Mouse (Mus musculus) yolk sac, embryonic 10.5 days (tissue): ENCODE measurements around the gene Mmrn2.
A peak's percentile ranks its signal among the peaks of the same experiment; 100 is the strongest.
"Not testable (repeated sequence)": the region's sequence is repeated elsewhere in the genome, so short reads cannot be mapped to it uniquely, and the experiment has no call there.

ENCODE experiments used
- DNase-seq: peaks from one replicate; pipeline ENCODE4 v3.0.0-alpha.2; 2017; ENCODE audit warnings: low spot score

Gene Mmrn2

DNA sequence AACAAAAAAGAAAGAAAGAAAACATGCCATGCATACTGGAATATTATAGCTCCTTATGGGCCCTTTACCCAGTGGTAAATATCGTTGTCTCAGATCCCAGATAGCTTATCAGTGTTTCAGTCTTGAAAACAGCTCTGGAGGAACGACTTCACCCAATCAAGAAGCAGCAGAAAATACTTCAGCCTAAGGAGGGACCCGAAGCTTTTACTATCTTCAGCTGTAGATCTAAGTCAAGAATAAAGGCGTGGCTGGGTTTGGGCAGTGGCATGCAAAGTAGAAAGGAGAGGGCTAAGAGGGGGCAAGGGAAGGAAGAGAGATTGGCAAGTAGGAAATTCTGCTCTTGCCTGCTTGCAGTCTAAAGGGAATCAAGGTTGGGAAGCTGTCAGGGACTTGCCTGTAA, 13.1 kb upstream of the Mmrn2 start:
- no peak for DNase-seq

DNA sequence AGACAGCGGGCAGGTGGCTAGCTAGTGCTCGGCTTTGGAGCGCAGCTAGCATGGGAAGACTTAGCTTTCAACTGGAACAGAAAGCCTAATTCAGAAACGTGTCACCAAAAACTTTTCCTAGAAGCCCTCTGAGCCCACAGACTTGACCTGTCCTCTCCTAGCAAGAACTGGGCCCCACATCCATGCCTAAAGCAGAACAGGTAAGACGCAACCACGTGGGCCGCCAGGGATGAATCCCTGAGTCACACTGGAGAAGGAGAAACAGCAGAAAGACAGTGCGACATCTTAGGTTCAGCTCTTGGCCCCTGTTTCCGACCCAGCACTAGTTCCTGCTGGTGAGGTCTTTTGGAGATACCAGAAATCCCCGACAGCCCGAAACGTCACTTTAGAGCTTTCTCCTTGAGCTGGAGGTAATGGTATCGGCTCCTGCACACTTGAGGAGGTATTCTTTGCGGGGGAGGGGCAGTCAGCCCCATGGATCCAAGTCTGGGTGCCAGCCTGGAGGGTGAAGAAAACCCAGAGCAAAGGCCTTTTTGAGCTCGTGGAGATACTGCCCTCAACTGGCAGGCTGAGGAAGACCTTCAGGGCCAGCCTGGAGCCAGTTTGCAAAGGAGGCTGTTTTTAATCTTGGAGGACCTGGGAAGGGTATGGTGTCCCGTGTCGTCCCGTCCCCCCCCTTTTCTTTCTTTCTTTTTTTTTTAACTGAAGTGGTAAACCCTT, 12.4 kb upstream of the Mmrn2 start:
- DNase-seq, result peak; percentile 53

DNA sequence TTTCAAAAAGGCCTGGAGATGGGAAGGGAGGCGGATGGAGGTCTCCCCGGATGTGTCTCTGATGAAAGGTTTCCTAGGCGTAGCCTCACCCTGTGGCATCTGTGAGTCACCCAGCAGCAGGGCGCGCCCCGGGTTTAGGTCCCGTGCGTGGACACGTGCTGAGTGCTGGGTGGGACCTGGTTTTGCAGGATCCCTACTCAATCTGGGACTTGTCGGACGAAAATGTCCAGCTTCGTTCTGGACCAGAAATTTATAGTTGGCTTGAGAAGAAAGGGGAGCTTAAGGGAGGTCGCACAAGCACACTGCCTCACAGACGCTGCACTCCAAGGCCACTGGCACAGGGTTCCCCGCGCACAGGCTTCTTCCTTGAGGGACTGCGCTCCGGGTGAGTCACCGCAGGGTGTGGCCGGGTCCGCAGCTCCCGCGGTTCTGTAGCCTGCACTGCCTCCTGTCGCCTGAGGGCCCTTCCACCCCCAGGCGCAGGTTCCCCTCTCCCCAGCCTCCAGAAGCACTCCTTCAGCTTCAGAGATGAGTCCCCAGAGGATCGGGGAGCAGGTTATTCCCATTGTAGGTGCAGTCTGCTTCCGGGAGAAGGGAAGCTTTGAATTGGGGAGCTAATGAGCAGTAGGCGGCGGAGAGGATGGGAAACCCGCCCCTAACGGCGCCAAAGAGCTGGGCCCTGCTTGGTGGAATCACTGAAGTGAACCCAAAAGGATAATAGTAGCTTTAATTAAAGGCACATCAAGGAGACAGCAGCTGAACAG, 11.6 kb upstream of the Mmrn2 start:
- DNase-seq, result peak; percentile 26

DNA sequence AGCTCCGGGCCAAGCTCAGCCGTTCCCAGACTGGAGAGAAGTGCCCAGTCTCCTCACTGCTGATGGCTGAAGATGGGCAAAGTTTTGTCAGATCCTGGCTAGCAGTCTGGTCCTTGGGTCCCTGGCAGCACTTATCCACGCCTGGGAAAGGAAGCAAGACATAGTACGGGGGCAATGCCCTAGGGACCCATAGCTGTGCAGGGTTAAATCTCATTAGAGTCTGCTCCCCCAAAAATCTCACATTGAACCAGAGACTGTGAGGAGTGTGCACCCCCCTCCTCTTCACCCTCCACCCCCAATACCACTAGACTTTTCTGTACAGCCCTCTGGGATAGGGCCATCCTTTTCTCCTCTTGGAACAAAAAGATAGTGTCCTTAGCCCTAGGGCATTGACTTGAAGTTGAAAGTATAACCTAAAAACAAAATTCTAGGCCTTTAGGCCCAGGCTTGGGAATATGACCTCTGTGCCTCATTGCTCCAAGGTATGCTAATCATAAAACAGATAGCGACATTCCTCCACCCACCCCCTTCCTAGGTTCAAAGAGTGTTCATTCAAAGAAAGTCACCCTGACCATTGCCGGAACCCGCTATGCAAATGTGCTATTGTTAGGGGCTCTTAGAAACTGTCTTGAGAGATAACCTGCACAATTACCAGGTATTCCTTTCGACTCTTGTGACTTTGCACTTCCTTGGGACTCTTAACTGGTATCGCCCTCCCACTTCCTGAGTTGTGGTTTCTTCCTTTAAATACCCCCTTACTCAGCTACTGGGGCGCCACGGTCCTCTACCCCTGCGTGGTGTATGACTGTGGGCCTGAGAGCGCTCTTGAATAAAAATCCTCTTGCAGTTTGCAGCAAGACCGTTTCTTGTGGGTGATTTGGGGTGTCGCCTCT, 10.8 kb upstream of the Mmrn2 start:
- DNase-seq, result not testable (repeated sequence)

DNA sequence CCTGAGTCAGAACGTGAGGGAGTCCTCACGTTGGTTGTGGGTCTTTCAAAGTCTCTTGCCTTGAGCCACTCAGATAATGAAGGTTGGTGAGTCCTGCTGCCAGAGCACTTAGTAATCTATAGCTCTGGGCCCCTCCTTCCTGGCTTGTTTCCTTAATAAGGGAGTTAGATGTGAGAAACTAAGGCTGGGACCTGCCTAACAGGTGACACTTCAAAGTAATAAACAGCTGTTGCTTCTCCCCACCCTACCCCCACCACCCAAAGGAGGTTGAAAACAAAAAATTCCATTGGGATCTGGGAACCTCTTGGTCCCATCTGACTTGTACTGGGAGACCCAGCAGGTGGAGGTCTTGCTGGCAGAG, 10.1 kb upstream of the Mmrn2 start:
- no peak for DNase-seq

DNA sequence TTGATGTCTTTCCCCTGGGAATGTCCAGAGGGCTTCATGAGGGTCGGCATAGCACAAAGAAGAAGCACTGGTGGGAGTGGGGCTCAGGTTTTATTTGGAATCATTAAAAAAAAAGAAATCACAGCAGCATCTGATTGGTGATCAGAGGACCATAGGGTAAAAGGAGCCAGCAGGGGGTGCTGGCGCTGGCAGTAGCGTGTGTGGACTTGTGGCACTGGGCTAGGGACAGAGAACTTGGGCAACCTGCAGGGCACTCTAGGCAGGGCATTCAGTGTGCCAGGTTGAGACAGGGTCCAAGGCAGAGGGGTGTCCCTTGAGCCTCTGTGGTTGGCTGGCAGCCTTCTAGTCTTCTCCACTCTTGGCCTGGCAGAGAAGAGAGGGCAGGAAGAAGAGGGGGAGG, 5.1 kb upstream of the Mmrn2 start:
- no peak for DNase-seq

DNA sequence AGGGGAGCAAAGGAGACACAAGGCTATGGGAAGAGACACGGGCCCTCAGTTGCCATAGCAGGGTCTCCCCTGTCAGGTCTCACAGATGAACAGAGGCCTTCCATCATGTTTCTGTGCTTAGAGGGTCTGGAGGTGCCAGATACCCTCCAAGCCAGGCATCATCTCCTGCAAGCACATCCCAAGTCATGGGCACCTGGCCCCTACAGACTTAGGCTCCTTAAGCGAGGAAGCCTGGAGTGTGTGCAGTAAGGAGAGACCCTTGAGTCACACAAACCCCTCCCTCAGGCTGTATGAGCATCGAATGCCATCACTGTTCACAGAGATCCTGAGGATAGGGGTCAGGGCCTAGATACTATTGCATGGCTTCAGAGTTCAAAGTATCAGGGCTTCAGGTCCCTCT, 4.3 kb upstream of the Mmrn2 start:
- no peak for DNase-seq

DNA sequence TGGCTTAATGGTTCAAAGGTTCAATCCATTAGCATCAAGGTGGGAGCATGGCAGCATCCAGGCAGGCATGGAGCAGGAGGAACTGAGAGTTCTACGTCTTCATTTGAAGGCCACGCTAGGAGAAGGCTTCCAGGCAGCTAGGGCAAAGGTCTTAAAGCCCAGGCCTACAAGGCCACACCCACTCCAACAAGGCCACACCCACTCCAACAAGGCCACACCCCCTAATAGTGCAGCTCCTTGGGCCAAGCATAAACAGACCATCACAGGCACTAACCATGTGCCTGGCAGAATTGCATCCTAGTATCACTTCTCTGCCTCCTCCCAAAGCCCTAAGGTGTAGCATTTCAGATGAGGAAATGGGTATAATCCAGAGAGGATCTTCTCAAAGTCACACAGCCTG, 3.5 kb upstream of the Mmrn2 start:
- no peak for DNase-seq

DNA sequence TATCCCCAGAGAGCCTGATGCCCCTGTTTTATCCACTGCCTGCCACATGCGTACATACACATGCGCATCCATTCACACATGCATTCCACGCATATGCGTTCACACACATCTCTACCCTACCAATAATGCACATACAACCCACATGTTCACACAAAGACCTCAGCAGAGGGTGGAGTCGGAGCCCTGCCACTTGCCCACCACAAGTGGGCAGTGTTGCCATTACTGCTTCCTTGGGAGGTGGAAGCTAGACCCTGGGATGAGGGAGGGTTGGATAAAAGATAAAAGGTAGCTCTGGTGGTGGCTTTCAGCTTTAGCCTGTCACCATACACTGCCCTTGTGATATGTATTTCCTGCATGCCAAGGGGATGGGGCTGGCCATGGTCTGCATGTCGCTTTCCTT, 2.6 kb upstream of the Mmrn2 start:
- no peak for DNase-seq

DNA sequence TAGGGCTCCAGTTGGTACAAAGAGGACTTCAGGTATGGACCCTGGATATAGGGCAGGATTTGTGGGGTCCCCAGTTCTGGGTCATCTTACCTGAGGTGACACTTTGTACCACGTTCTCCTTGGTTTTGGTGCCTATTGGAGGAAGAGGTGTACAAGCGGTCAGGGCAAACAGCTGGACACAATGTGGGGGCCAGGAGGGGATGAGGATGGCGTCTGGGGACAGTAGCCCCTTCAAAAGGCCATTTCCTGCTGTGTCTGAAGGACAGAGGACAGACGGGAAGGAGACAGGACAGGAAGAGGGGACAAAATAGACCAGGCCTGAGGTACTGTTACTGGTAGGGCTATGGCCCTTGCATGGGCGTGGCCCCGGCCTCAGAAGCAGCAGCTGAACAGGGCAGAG, 1.7 kb upstream of the Mmrn2 start:
- DNase-seq, result no peak

DNA sequence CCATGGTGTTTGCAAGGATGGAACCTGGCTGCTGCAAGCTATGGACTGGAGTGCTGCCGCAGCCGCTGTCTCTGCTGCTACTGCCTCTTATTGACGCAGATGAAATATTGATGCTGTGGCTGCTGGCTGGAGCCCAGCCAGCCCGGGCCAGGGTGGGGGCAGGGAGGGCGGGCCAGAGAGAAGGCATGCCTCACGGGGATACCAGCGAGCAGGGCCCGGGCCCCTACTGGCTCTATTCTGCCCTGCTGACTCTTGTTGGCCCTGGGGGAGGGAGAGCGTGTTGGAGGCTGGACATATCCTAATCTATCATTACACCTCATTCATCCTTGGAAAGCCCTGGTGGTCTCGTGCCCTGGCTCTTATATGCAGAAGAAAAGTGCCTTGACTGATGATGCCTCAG, 688 bp upstream of the Mmrn2 start, which contains the start of gene Sncg:
Sncg (minus strand) TSS at position 213 of the 400 bp plus-strand sequence.
- DNase-seq, result no peak

DNA sequence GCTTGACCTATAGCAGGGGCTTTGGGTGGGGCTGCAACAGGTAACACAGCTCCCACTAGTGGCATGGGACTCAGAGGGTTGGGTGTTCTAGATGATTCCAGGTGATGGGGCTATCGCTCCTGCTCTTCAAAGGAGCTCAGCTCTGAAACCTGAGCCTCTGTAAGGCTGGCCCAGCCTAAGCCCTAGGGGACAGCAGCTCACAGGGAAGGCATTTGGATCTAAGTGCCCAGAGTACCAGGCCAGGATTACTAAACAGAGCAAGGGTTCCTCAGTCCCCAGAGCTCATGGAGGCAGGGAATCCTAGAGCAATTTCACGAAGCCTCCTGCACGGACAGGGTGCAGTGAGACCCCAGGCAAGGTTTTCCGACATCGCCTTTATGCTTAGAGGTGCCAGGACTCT, 676 bp downstream of the Mmrn2 start:
- DNase-seq, result no peak

DNA sequence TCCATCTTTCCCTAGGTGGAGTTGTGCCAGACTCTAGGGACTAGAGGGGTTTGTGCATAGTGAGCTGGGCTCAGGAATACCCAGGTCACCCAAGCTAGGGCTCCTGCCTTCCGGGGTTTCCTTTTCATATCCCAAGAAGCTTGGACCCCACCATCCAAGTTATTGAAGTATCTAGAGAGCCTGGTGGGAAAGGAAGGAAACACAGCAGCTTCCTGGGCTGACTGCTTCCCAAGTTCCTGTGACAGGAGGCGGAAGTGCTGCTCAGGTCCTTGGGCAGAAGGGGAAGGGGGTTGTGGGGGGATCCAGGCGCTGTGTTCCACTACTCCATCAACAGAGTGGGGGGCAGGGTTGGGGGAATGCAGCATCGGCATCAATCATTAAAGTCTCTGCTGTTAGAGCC, 1.9 kb downstream of the Mmrn2 start:
- no peak for DNase-seq

DNA sequence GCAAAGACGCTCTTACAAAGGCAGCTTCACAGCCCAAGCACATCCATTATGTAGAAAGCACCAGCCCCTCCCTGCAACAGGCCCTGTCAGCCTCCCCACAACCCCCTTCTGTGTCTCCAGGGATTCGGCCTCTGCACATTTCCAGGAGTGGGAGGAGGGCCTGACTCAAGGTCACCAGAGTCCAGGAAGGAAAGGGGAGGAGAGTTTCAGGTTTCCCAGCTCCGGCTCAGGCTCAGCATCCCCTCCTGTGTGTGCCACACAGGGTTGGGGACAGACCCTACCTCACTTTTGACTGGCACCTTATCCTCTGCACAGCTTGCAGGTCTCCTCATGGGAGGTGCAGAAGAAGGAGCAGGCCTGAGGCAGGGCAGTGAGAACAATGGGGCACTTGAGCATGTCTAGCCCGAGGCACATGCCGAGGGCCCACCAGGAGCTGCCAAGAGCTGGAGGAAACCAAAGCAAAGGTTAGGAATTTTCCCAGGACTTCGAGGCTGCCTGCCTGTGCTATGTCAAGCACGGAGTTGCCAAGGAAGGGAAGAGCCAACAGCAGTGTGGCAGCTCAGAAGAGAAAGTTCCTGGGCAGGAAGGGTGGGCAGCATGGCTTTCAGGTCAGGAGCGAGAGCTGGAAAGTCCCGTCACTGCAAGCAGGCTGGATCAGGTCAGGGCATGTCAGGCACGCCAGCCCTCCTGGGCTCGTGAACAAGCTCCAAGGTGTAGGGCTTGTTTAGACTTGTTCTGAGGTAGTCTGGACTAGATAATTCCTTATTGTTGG, 3.5 kb downstream of the Mmrn2 start:
- peak; percentile 17 for DNase-seq

DNA sequence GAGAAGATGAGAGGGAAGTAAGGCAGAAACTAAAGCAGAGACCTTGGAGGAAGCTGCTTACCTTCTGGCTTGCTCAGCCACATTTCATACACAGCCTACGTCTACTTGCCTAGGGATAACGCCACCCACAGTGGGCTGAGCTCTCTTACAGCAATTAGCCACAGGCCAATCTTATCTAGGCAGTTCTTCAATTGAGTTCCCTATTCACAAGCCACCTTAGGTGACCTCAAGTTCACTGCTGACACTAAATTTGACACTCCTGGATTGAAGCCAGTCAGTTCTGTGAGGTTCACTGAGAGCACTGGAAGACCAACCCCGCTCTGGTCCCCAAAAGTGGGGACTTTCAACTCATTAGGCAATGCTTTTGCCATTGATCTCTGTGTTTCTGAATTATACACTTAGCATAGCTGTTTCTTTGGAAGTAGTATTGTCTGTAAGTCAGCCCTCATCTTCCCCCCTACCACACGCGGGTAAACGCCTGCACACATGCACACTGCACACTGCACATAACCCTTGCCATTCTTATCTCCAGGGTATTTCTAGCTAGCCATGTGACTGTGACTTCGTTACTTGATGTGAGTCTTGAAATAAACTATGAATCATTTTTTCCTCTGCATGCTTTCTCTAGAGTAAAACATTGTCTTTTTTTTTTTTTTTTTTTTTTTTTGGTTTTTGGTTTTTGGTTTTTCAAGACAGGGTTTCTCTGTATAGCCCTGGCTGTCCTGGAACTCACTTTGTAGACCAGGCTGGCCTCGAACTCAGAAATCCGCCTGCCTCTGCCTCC, 7.8 kb downstream of the Mmrn2 start:
- DNase-seq, result no peak

DNA sequence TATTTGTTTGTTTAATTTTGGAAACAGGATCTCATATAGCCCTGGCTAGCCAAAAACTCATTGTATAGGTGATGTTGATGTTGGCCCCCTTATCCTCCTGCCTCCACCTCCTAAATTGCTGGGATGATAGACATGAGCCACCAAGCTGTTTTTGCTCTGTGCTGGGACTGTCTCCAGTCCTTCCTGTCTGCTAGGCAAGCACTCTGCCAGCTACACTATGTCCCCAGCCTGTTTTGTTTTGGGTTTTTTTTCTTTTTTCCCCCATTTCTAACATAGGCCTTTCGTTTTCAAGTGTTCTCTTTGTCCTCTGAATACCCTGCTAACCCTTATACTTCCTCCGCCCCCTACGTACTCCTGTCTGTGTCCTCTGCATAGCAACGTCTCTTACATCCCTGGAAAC, 18.0 kb downstream of the Mmrn2 start:
- no peak for DNase-seq

DNA sequence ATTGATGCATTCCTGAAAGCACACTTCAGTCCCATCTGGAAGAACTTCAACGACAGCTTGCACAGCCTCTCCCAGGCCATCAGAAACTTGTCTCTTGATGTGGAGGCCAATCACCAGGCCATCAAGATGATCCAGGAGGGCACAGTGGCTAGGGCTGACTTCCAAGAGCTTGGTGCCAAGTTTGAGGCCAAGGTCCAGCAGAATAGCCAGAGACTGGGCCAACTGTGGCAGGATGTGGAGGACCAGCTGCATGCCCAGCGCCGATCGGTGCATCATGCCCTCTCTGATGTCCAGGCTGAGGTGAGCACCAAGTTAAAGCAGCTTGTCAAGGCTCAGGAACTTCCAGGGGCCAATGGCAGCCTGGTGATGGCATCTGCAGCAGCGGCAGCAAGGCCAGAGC, 22.6 kb downstream of the Mmrn2 start:
- DNase-seq, result no peak

DNA sequence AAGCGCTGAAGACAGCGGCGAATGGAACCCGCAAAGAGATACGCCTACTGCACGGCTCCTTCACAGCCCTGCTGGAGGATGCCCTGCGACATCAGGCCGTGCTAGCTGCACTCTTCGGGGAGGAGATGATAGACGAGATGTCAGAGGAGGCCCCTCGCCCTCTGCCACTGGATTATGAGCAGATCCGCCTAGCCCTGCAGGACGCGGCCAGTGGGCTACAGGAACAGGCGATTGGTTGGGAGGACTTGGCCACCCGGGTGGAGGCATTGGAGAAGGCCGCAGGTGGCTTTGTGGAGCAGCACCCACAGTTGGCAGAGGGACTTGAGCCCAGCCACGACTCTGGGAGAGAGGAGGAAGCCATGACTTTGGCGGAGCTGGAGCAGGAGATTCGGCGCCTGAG, 23.6 kb downstream of the Mmrn2 start:
- DNase-seq, result no peak

DNA sequence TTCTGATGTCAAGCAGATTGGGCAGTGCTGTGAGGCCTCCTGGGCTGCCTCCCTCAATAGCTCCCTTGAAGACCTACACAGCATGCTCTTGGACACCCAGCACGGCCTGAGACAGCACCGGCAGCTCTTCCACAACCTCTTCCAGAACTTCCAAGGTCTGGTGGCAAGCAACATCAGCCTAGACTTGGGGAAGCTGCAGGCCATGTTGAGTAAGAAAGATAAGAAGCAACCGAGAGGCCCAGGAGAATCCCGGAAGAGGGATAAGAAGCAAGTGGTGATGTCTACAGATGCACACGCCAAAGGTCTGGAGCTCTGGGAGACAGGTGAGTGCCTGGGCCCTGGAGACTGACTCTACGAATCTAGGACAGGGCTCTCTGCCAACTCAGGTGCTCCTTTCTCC, 24.0 kb downstream of the Mmrn2 start:
- no peak for DNase-seq

DNA sequence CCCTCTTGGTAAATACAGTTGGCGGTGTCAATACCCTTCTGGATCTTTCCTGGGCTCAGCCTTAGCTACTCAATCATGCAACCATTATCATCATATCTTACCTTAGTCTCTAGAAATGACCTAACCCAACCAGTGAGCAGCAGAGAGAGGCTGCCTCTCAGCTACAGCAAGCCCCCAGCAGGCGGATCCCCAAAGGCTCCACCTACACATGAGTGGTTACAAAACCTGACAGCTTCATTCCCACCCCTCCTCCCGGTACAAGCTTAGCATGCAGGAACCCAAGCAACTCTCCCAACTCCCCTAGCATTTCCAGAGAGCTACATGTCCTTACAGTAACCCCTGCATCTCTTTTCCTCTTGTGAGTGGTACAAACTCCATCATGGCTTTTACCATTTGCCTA, 24.8 kb downstream of the Mmrn2 start:
- DNase-seq, result no peak

DNA sequence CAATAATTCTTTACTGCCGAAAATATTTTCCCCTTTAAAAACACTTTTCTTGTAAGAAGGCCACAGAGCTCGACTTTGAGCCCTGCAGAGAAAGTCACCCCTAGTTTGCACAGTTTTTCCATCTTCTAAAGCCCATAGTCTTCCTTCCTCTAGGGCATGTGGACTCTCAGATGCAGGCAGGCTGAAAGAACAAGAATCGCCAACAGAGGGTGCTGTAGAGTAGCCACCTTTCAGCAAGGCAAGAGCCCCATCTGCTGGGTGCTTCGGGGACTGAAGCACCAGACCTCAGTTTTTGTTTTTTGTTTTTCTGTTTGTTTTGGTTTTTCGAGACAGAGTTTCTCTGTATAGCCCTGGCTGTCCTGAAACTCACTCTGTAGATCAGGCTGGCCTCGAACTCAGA, 25.9 kb downstream of the Mmrn2 start:
- peak; percentile 42 for DNase-seq
